Mouse (Mus musculus): ENCODE data around the gene Msrb2. TPM values are rescaled to one million over a fixed set of nuclear protein-coding genes. Genes with fewer than 3 reads are reported as not detected.

Gene Msrb2
- polyA plus RNA-seq, 1 experiment = 2.7 TPM

DNA sequence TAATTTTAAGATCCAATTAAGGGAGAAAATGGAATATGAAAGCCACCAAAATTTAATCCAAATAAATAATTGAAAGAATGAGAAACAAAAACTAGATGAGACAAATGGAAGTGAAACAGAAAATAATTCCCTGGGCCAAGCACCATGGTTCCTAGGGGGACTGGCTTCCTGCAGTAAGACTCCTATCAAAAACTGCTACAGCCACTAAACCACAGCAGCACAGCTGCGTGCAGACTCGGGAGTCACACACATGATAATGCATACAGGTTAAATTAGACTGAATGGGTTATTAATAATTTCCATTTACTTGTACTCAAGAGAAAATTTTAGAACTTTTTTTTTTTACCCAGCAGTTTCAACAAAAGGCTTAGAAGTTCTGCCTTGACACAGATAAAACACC is 18.1 kb upstream of the Msrb2 start:
- Histone ChIP-seq H3K36me3 (ENCODE audit: control insufficient read depth, insufficient read depth) (no peaks in the 10 kb centered on the region), H3K27me3 (ENCODE audit: control insufficient read depth, insufficient read depth, insufficient read length) (no peaks in the 10 kb centered on the region), H3K79me2 (ENCODE audit: control insufficient read depth, insufficient read depth) (no peaks in the 10 kb centered on the region), H3K79me3 (ENCODE audit: low read depth) (no peaks in the 10 kb centered on the region), H3ac (ENCODE audit: control insufficient read depth, insufficient read length, low read depth) (no peak overlapping the region), H3K4me3 (ENCODE audit: insufficient read depth, poor library complexity, severe bottlenecking) (no peak overlapping the region)
- TF ChIP-seq FOSL1 (IDR thresholded peaks at IDR 0.05; ENCODE audit: insufficient read depth, low read length, poor library complexity, severe bottlenecking) (no peak), USF1 (IDR thresholded peaks at IDR 0.05; ENCODE audit: low read depth) (no peak), MYOG (IDR thresholded peaks at IDR 0.05; ENCODE audit: control insufficient read depth, extremely low read depth, insufficient read length) (no peak), CTCF (IDR thresholded peaks at IDR 0.05; ENCODE audit: control insufficient read depth, insufficient read depth, insufficient read length) (no peak), CEBPB (IDR thresholded peaks at IDR 0.05; ENCODE audit: low read depth) (no peak), MYOD1 (IDR thresholded peaks at IDR 0.05; ENCODE audit: control insufficient read depth, insufficient read length, low read depth) (no peak), MAX (IDR thresholded peaks at IDR 0.05) (no peak)

GRCm38 (mm10) chr2:19362880-19363279 is 8.4 kb upstream of the Msrb2 start:
- H3K27me3 ChIP-seq (ENCODE audit: control insufficient read depth, insufficient read depth, insufficient read length) = peaks cover 4% of the 10 kb centered on the region
- TF ChIP-seq CEBPB (IDR thresholded peaks at IDR 0.05; ENCODE audit: low read depth) (no peak), MAX (IDR thresholded peaks at IDR 0.05) (no peak), MYOD1 (IDR thresholded peaks at IDR 0.05; ENCODE audit: control insufficient read depth, insufficient read length, low read depth) (no peak), MYOG (IDR thresholded peaks at IDR 0.05; ENCODE audit: control insufficient read depth, extremely low read depth, insufficient read length) (no peak), FOSL1 (IDR thresholded peaks at IDR 0.05; ENCODE audit: insufficient read depth, low read length, poor library complexity, severe bottlenecking) (no peak), CTCF (IDR thresholded peaks at IDR 0.05; ENCODE audit: control insufficient read depth, insufficient read depth, insufficient read length) (no peak), USF1 (IDR thresholded peaks at IDR 0.05; ENCODE audit: low read depth) (no peak)

DNA sequence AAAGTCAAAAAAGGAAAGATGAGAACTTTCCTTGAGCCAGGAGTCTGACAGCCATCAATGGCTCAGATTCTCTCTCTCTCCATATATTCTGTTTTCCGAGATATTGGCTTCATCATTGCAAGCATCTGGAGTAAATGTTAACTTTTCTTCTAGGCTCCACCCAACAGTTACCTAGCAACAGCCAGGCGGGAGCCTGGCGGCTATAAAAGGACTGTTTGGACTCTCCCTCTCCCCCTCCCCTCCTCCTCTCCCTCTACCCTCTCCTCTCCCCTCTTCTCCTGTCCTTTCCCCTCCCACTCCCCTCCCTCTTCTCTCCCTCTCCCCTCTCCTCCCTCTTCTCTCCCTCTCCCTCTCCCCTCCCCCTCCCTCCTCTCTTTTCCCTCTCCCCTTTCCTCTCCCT is 4.8 kb upstream of the Msrb2 start:
- H3K4me3 ChIP-seq (ENCODE audit: insufficient read depth, poor library complexity, severe bottlenecking) = no peak overlapping the region
- H3K27me3 ChIP-seq (ENCODE audit: control insufficient read depth, insufficient read depth, insufficient read length) = peaks cover 4% of the 10 kb centered on the region
- H3ac ChIP-seq (ENCODE audit: control insufficient read depth, insufficient read length, low read depth) = no peak overlapping the region
- no peaks in the 10 kb centered on the region for H3K79me3 ChIP-seq (ENCODE audit: low read depth)
- H3K36me3 ChIP-seq (ENCODE audit: control insufficient read depth, insufficient read depth) = no peaks in the 10 kb centered on the region
- TF ChIP-seq MYOG (IDR thresholded peaks at IDR 0.05; ENCODE audit: control insufficient read depth, extremely low read depth, insufficient read length) (no peak), MAX (IDR thresholded peaks at IDR 0.05) (no peak), FOSL1 (IDR thresholded peaks at IDR 0.05; ENCODE audit: insufficient read depth, low read length, poor library complexity, severe bottlenecking) (no peak), MYOD1 (IDR thresholded peaks at IDR 0.05; ENCODE audit: control insufficient read depth, insufficient read length, low read depth) (no peak), USF1 (IDR thresholded peaks at IDR 0.05; ENCODE audit: low read depth) (no peak), CEBPB (IDR thresholded peaks at IDR 0.05; ENCODE audit: low read depth) (no peak), CTCF (IDR thresholded peaks at IDR 0.05; ENCODE audit: control insufficient read depth, insufficient read depth, insufficient read length) (no peak)
- no peaks in the 10 kb centered on the region for H3K79me2 ChIP-seq (ENCODE audit: control insufficient read depth, insufficient read depth)

More at GRCm38 (mm10) chr2:19362880-19363279, 8.4 kb upstream of the Msrb2 start:
- Histone ChIP-seq H3K36me3 (ENCODE audit: control insufficient read depth, insufficient read depth) (no peaks in the 10 kb centered on the region), H3K4me3 (ENCODE audit: insufficient read depth, poor library complexity, severe bottlenecking) (no peak overlapping the region), H3K79me3 (ENCODE audit: low read depth) (no peaks in the 10 kb centered on the region), H3ac (ENCODE audit: control insufficient read depth, insufficient read length, low read depth) (no peak overlapping the region), H3K79me2 (ENCODE audit: control insufficient read depth, insufficient read depth) (no peaks in the 10 kb centered on the region)

GRCm38 (mm10) chr2:19367114-19367513 is 4.1 kb upstream of the Msrb2 start:
- H3K36me3 ChIP-seq (ENCODE audit: control insufficient read depth, insufficient read depth) = no peaks in the 10 kb centered on the region
- TF ChIP-seq MYOD1 (IDR thresholded peaks at IDR 0.05; ENCODE audit: control insufficient read depth, insufficient read length, low read depth) (no peak), CTCF (IDR thresholded peaks at IDR 0.05; ENCODE audit: control insufficient read depth, insufficient read depth, insufficient read length) (no peak), CEBPB (IDR thresholded peaks at IDR 0.05; ENCODE audit: low read depth) (no peak), USF1 (IDR thresholded peaks at IDR 0.05; ENCODE audit: low read depth) (no peak), MAX (IDR thresholded peaks at IDR 0.05) (no peak), MYOG (IDR thresholded peaks at IDR 0.05; ENCODE audit: control insufficient read depth, extremely low read depth, insufficient read length) (no peak), FOSL1 (IDR thresholded peaks at IDR 0.05; ENCODE audit: insufficient read depth, low read length, poor library complexity, severe bottlenecking) (no peak)
- peaks cover 4% of the 10 kb centered on the region for H3K27me3 ChIP-seq (ENCODE audit: control insufficient read depth, insufficient read depth, insufficient read length)
- H3ac ChIP-seq (ENCODE audit: control insufficient read depth, insufficient read length, low read depth) = no peak overlapping the region
- no peak overlapping the region for H3K4me3 ChIP-seq (ENCODE audit: insufficient read depth, poor library complexity, severe bottlenecking)
- no peaks in the 10 kb centered on the region for H3K79me2 ChIP-seq (ENCODE audit: control insufficient read depth, insufficient read depth)
- H3K79me3 ChIP-seq (ENCODE audit: low read depth) = no peaks in the 10 kb centered on the region

DNA sequence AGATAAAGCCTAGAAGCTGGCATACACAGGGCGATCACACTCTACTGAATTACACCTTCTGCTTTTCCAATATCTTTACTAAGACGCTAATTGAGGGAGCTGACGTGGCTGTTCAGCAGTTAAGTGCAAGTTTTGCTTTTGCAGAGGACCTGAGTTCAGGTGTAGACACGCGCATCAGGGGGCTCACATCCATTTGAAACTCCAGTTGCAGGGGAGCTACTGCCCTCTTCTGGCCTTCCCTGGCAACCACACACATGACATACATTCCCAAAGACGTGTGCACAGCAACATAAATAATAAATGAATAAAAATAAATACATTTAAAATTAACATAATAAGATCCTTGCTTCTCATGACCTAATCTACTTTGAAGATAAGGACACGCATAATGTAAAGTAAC is 2.5 kb downstream of the Msrb2 start:
- H3K27me3 ChIP-seq (ENCODE audit: control insufficient read depth, insufficient read depth, insufficient read length) = no peaks in the 10 kb centered on the region
- H3ac ChIP-seq (ENCODE audit: control insufficient read depth, insufficient read length, low read depth) = no peak overlapping the region
- no peaks in the 10 kb centered on the region for H3K79me3 ChIP-seq (ENCODE audit: low read depth)
- TF ChIP-seq MYOG (IDR thresholded peaks at IDR 0.05; ENCODE audit: control insufficient read depth, extremely low read depth, insufficient read length) (no peak), CEBPB (IDR thresholded peaks at IDR 0.05; ENCODE audit: low read depth) (no peak), MYOD1 (IDR thresholded peaks at IDR 0.05; ENCODE audit: control insufficient read depth, insufficient read length, low read depth) (no peak), FOSL1 (IDR thresholded peaks at IDR 0.05; ENCODE audit: insufficient read depth, low read length, poor library complexity, severe bottlenecking) (no peak), CTCF (IDR thresholded peaks at IDR 0.05; ENCODE audit: control insufficient read depth, insufficient read depth, insufficient read length) (no peak), MAX (IDR thresholded peaks at IDR 0.05) (no peak), USF1 (IDR thresholded peaks at IDR 0.05; ENCODE audit: low read depth) (no peak)
- no peaks in the 10 kb centered on the region for H3K36me3 ChIP-seq (ENCODE audit: control insufficient read depth, insufficient read depth)
- no peak overlapping the region for H3K4me3 ChIP-seq (ENCODE audit: insufficient read depth, poor library complexity, severe bottlenecking)
- no peaks in the 10 kb centered on the region for H3K79me2 ChIP-seq (ENCODE audit: control insufficient read depth, insufficient read depth)

Measured in C2C12 (cell line).